Mouse (Mus musculus) MEL (cell line): ENCODE data around the gene Lrrc49.

Experiments used
- CTCF ChIP-seq, 3 experiments: IDR thresholded peaks in 2 of 3; conservative IDR thresholded peaks in 1 of 3; 2 replicates each; pipeline ENCODE4 v1.5.1; 2011 to 2012; ENCODE audit warnings: low read length in 3 of 3, low read depth in 2 of 3, mild to moderate bottlenecking in 2 of 3, improper control_type of control experiment in 1 of 3, inconsistent platforms in 1 of 3, mixed read lengths in 1 of 3, moderate library complexity in 1 of 3; ENCODE audit not compliant: control insufficient read depth in 1 of 3, insufficient read depth in 1 of 3, poor library complexity in 1 of 3, severe bottlenecking in 1 of 3
- HCFC1 ChIP-seq: IDR thresholded peaks from 2 replicates; pipeline ENCODE4 v1.6.1; 2012; ENCODE audit warnings: low read depth, mild to moderate bottlenecking, inconsistent platforms, low read length, improper control_type of control experiment, moderate library complexity
- MAX ChIP-seq: IDR thresholded peaks from 2 replicates; pipeline ENCODE4 v1.6.1; 2011; ENCODE audit warnings: low read length, improper control_type of control experiment
- MYC ChIP-seq: IDR thresholded peaks from 2 replicates; pipeline ENCODE4 v1.6.1; 2011; ENCODE audit warnings: low read depth, mild to moderate bottlenecking, low read length, improper control_type of control experiment, moderate library complexity
- POLR2A ChIP-seq, 2 experiments: IDR thresholded peaks; 2 replicates each; pipeline ENCODE4 v1.6.1; 2011 to 2012; ENCODE audit warnings: low read length in 2 of 2, mild to moderate bottlenecking in 2 of 2, control low read depth in 1 of 2, improper control_type of control experiment in 1 of 2, low read depth in 1 of 2, moderate library complexity in 1 of 2; ENCODE audit not compliant: control insufficient read depth in 1 of 2, insufficient read depth in 1 of 2, poor library complexity in 1 of 2
- ZKSCAN1 ChIP-seq: IDR thresholded peaks from 2 replicates; pipeline ENCODE4 v1.6.1; 2012; ENCODE audit warnings: low read depth, mild to moderate bottlenecking, inconsistent platforms, low read length, improper control_type of control experiment, moderate library complexity

GRCm38 (mm10) chr9:60563809-60564208 lies 124.1 kb downstream of the Lrrc49 start:
- TF ChIP-seq HCFC1 (no peak), MYC (no peak), POLR2A (IDR thresholded peaks at IDR 0.05; ENCODE audit: control insufficient read depth in 1 of 2, insufficient read depth in 1 of 2, low read depth in 1 of 2, low read length in 2 of 2, poor library complexity in 1 of 2) (no peak), CTCF (IDR thresholded peaks at IDR 0.05 in 2 of 3, conservative IDR thresholded peaks at IDR 0.05 in 1 of 3; ENCODE audit: control insufficient read depth in 1 of 3, insufficient read depth in 1 of 3, low read depth in 2 of 3, low read length in 3 of 3, poor library complexity in 1 of 3, severe bottlenecking in 1 of 3) (no peak), ZKSCAN1 (no peak), MAX (no peak)
